Mouse (Mus musculus): ENCODE data around the gene Znrf4.

DNA sequence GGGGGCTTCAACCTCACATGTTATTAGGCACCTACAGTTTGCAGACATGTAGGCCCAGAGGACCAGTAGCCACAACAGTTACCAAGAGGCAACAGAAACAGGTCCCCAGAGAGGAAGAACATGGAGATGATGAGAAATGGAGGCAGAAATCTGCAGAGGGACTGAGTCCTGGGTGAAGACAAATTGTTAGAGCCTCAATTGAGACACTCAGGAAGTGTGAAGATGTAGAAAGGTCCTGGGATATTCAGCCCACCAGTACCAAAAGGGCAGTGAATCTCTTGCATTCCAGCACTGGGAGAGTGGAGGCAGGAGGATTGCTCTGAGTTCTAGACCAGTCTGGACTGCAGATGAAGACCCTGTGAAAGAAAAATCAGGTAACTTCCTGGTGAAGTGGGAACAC, 2.1 kb upstream of the Znrf4 start:
- TF ChIP-seq CTCF (IDR thresholded peaks at IDR 0.05; ENCODE audit: low read depth, low read length) (no peak), POLR2A (IDR thresholded peaks at IDR 0.05; ENCODE audit: insufficient read depth, low read length) (no peak), EP300 (IDR thresholded peaks at IDR 0.05; ENCODE audit: insufficient read depth, low read depth, low read length) (no peak)
